ENCODE assay signal across 9 mouse cellular contexts in genomic region chr6:137704300-137704939, GRCm38 (mm10). TPM values are rescaled to one million over a fixed set of nuclear protein-coding genes. Genes with fewer than 3 reads are reported as not detected.
DNase-seq lines count a peak whose midpoint lies in the region; ATAC-seq lines count a peak whose summit lies in the region.
"Had no signal": no experiment of that assay in that cellular context is flagged by ENCODE, and none has a peak within 500 bp of the region (broad histone marks: within the 10 kb centered on the region; RNA-seq: fewer than 3 reads in every experiment).

No protein-coding gene starts in this region.

- H3K27me3 ChIP-seq in liver, embryonic 13.5 days = 0 out of 2 replicates have a peak, but pooled peaks cover 8% of the 10 kb centered on the region
- H3K27me3 ChIP-seq: embryonic facial prominence, embryonic 12.5 days; hindbrain, embryonic 15.5 days had no signal

- no peaks in the 10 kb centered on the region for H3K9me3 ChIP-seq in liver, embryonic 13.5 days (replicated peaks)
- H3K9me3 ChIP-seq: embryonic facial prominence, embryonic 12.5 days; hindbrain, embryonic 15.5 days had no signal

- intact Hi-C loops in heart, postnatal 25 days (cut with DNase I) = no loop called here

- no peak overlapping the region for H3K9ac ChIP-seq in liver, embryonic 13.5 days
- H3K9ac ChIP-seq: embryonic facial prominence, embryonic 12.5 days; hindbrain, embryonic 15.5 days had no signal

- no peaks in the 10 kb centered on the region for H3K36me3 ChIP-seq in liver, embryonic 13.5 days
- H3K36me3 ChIP-seq: embryonic facial prominence, embryonic 12.5 days; hindbrain, embryonic 15.5 days had no signal

- H3K4me2 ChIP-seq in liver, embryonic 13.5 days = peak overlapping the region; percentile 23
- H3K4me2 ChIP-seq: embryonic facial prominence, embryonic 12.5 days; hindbrain, embryonic 15.5 days had no signal

- WGBS in liver, embryonic 13.5 days (ENCODE audit: insufficient replicate concordance) = 40% methylated on average over 25 of the region's 25 CpGs

- peak; percentile 11 for DNase-seq in ZHBTc4 (ENCODE audit: low read depth, low spot score)
- peak; percentile 21 for DNase-seq in gastrocnemius, adult 18-20 months (ENCODE audit: low spot score)
- peak; percentile 38 for DNase-seq in heart, postnatal 25 days (ENCODE audit: low spot score)
- DNase-seq in liver, embryonic 13.5 days = no peak
- no peak for DNase-seq in retina, embryonic 14.5 days (ENCODE audit: low spot score)
- no peak for DNase-seq in cerebellum, adult 9-10 months

- H3K4me3 ChIP-seq in liver, embryonic 13.5 days (replicated peaks) = no peak overlapping the region
- H3K4me3 ChIP-seq: embryonic facial prominence, embryonic 12.5 days; hindbrain, embryonic 15.5 days had no signal

- ATAC-seq in liver, embryonic 13.5 days (ENCODE audit: low read depth) = peak; percentile 39; the same call in 1 of the 2 replicates
- no peak for ATAC-seq in inflammation-experienced regulatory T-cells, adult 6 months

- 0 out of 2 replicates have a peak, but pooled peaks cover 6% of the 10 kb centered on the region for H3K4me1 ChIP-seq in liver, embryonic 13.5 days (replicated peaks)
- H3K4me1 ChIP-seq: embryonic facial prominence, embryonic 12.5 days; hindbrain, embryonic 15.5 days had no signal

- no peak overlapping the region for H3K27ac ChIP-seq in liver, embryonic 13.5 days
- H3K27ac ChIP-seq: embryonic facial prominence, embryonic 12.5 days; hindbrain, embryonic 15.5 days had no signal

RNA-seq across cellular contexts. Expression of gene Strap, which starts 30.5 kb away (rescaled TPM):
- total RNA-seq in gastrocnemius, adult 18-20 months (2021) = 10 to 100 TPM; 85.4 to 87.0 TPM
- total RNA-seq in heart, postnatal 25 days (2021) = 10 to 100 TPM; 84.7 to 88.3 TPM
- 109 and 133 TPM in 2 replicates for polyA plus RNA-seq in liver, embryonic 13.5 days (2015; fragmentation: Nextera tagmentation; extraction: Ambion mirVana)
- 10 to 100 TPM; 24.1 to 48.2 (median 29.5) TPM for polyA plus RNA-seq in inflammation-experienced regulatory T-cells, adult 6 months (2017; shearing (Covaris generic))

RNA-seq across cellular contexts. Expression of gene Eps8, which starts 49.7 kb away (rescaled TPM):
- 1 to 10 TPM; 3.7 to 4.8 TPM for total RNA-seq in gastrocnemius, adult 18-20 months (2021)
- total RNA-seq in heart, postnatal 25 days (2021) = 10 to 100 TPM; 14.0 to 17.9 TPM
- polyA plus RNA-seq in liver, embryonic 13.5 days (2015; fragmentation: Nextera tagmentation; extraction: Ambion mirVana) = 1.7 and 1.9 TPM in 2 replicates
- 1 to 10 TPM in 1 of 3 experiments, under 1 TPM in 1, not detected in 1; 0.39 to 1.3 TPM for polyA plus RNA-seq in inflammation-experienced regulatory T-cells, adult 6 months (2017; shearing (Covaris generic))

RNA-seq across cellular contexts. Expression of gene Dera, which starts 49.9 kb away (rescaled TPM):
- total RNA-seq in gastrocnemius, adult 18-20 months (2021) = 1 to 10 TPM; 6.5 to 7.8 TPM
- total RNA-seq in heart, postnatal 25 days (2021) = 1 to 10 TPM; 5.5 to 8.8 TPM
- 53.1 and 60.9 TPM in 2 replicates for polyA plus RNA-seq in liver, embryonic 13.5 days (2015; fragmentation: Nextera tagmentation; extraction: Ambion mirVana)
- polyA plus RNA-seq in inflammation-experienced regulatory T-cells, adult 6 months (2017; shearing (Covaris generic)) = 100 to 1,000 TPM in 1 of 3 experiments, 10 to 100 TPM in 2; 77.2 to 126 (median 80.3) TPM

Comparison
In these comparisons a context has a peak if more than half of its experiments do, and no peak if none do; other contexts are left out.
1. DNase-seq: peak in ZHBTc4 (single experiment), gastrocnemius, adult 18-20 months (single experiment) and heart, postnatal 25 days (single experiment); none in liver, embryonic 13.5 days (single experiment), retina, embryonic 14.5 days (single experiment) and cerebellum, adult 9-10 months (single experiment).